Mouse (Mus musculus): ENCODE results near the gene Epha2.

DNA sequence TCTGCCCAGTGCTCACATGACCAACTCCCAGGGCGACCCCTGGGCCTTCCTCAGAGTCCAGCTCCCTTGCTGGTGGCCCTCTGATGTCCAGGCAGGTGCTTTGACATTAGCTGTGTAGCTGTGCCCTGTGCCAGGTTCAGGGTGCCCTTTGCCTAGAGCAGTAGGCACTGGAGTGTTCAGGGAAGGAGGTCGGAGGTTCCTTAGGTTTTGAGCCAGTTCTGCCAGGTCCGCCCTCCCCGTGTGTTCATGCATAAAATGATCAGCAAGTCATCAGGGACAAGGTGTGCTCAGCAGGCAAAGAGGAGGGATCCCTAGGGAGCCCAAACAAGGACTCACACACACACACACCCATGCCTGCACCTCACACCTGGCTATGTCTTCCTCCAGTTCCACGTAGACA is 51.9 kb downstream of the Epha2 start:
- TF ChIP-seq CTCF (conservative IDR thresholded peaks at IDR 0.05; ENCODE audit: low read length) (no peak), POU5F1 (IDR thresholded peaks at IDR 0.05; ENCODE audit: borderline replicate concordance, low read length) (no peak), NANOG (IDR thresholded peaks at IDR 0.05; ENCODE audit: borderline replicate concordance, low read length) (no peak)
